ENCODE assay signal across 22 mouse cellular contexts in genomic region chr17:90422591-90422990, GRCm38 (mm10).
DNase-seq lines count a peak whose midpoint lies in the region; ATAC-seq lines count a peak whose summit lies in the region.
"Had no signal": no experiment of that assay in that cellular context is flagged by ENCODE, and none has a peak within 500 bp of the region (broad histone marks: within the 10 kb centered on the region; RNA-seq: fewer than 3 reads in every experiment).

No protein-coding gene starts in this region.

- no peaks in the 10 kb centered on the region for H3K27me3 ChIP-seq in limb, embryonic 10.5 days (ENCODE audit: low read depth, poor library complexity, severe bottlenecking)
- no peaks in the 10 kb centered on the region for H3K27me3 ChIP-seq in heart, embryonic 10.5 days (ENCODE audit: insufficient read depth, poor library complexity, severe bottlenecking)
- H3K27me3 ChIP-seq: hindbrain, embryonic 12.5 days had no signal

- no peak for DNase-seq in cerebellum, postnatal 4 days (ENCODE audit: low spot score in 2 of 2)
- peak; percentile 71 for DNase-seq in cerebellum, adult 8-10 months
- peak; percentile 39 to 72 for DNase-seq in cerebellum, postnatal 14 days
- no peak for DNase-seq in limb, embryonic 10.5 days (ENCODE audit: low spot score)
- no peak for DNase-seq in heart, embryonic 10.5 days (ENCODE audit: low spot score)
- DNase-seq in kidney, postnatal 25 days, result no peak
- DNase-seq: adrenal gland, postnatal 14 days; B cell, adult 2 months; gastrocnemius, postnatal 36 days; heart, adult 11 months; heart, postnatal 10 days; heart, postnatal 4 days had no signal

- H3K36me3 ChIP-seq in limb, embryonic 10.5 days, result no peaks in the 10 kb centered on the region
- no peaks in the 10 kb centered on the region for H3K36me3 ChIP-seq in heart, embryonic 10.5 days
- H3K36me3 ChIP-seq: embryonic facial prominence, embryonic 10.5 days; G1E; hindbrain, embryonic 12.5 days had no signal

- H3K4me1 ChIP-seq in limb, embryonic 10.5 days, result no peaks in the 10 kb centered on the region
- H3K4me1 ChIP-seq in heart, embryonic 10.5 days, result no peaks in the 10 kb centered on the region
- H3K4me1 ChIP-seq: embryonic facial prominence, embryonic 10.5 days; hindbrain, embryonic 12.5 days had no signal

- WGBS in limb, embryonic 10.5 days, result 90% methylated on average over 3 of the region's 3 CpGs
- 66% methylated on average over 3 of the region's 3 CpGs for WGBS in heart, embryonic 10.5 days

- no peaks in the 10 kb centered on the region for H3K9me3 ChIP-seq in limb, embryonic 10.5 days (replicated peaks)
- H3K9me3 ChIP-seq in heart, embryonic 10.5 days, result no peaks in the 10 kb centered on the region
- H3K9me3 ChIP-seq: embryonic facial prominence, embryonic 10.5 days; hindbrain, embryonic 12.5 days had no signal

- H3K27ac ChIP-seq in limb, embryonic 10.5 days, result no peak overlapping the region
- no peak overlapping the region for H3K27ac ChIP-seq in heart, embryonic 10.5 days
- H3K27ac ChIP-seq: embryonic facial prominence, embryonic 10.5 days; hindbrain, embryonic 12.5 days had no signal

- peak; percentile 82 for ATAC-seq in cerebellum, adult (ENCODE audit: insufficient number of reproducible peaks, low FRiP score, low TSS enrichment)
- ATAC-seq: activated CD4-positive, CD25-positive, alpha-beta regulatory T cell, adult 4 months; CD4-positive, CD25-positive, alpha-beta regulatory T cell, adult 4 months; forebrain, embryonic 14.5 days; hindbrain, embryonic 16.5 days; inflammation-experienced regulatory T-cells, adult 6 months; intestine, postnatal 0 days had no signal

- no peak overlapping the region for H3K4me3 ChIP-seq in limb, embryonic 10.5 days
- no peak overlapping the region for H3K4me3 ChIP-seq in heart, embryonic 10.5 days
- H3K4me3 ChIP-seq: embryonic facial prominence, embryonic 10.5 days; hindbrain, embryonic 12.5 days had no signal

Comparison
In these comparisons a context has a peak if more than half of its experiments do, and no peak if none do; other contexts are left out.
1. DNase-seq: peak in cerebellum, adult 8-10 months (single experiment) and cerebellum, postnatal 14 days (2 of 2); none in cerebellum, postnatal 4 days (0 of 2), limb, embryonic 10.5 days (single experiment), heart, embryonic 10.5 days (single experiment) and kidney, postnatal 25 days (0 of 2).